Mouse (Mus musculus): ENCODE data around the gene Rep15. TPM values are rescaled to one million over a fixed set of nuclear protein-coding genes. Genes with fewer than 3 reads are reported as not detected.

Rep15 gene
- total RNA-seq, 4 experiments from 2014 or later = 0.70 to 2.7 (median 1.2) TPM

Other genes with a start within 250 kb of the Rep15 start
- gene Arntl2, start 236.5 kb upstream of the Rep15 start, total RNA-seq (2022) = 1 to 10 TPM; 1.6 to 6.4 (median 3.4) TPM
- not detected for gene Smco2, start 182.5 kb upstream of the Rep15 start, total RNA-seq (2022)
- gene Ppfibp1, start 144.1 kb upstream of the Rep15 start, total RNA-seq (2022) = 100 to 1,000 TPM in 2 of 4 experiments, 10 to 100 TPM in 2; 80.0 to 138 (median 105) TPM
- not detected for gene 1700034J05Rik, start 78.2 kb upstream of the Rep15 start, total RNA-seq (2022)
- 10 to 100 TPM; 75.1 to 86.0 (median 81.8) TPM for gene Mrps35, start 10.2 kb downstream of the Rep15 start, total RNA-seq (2022)
- gene Mansc4, start 54.4 kb downstream of the Rep15 start, total RNA-seq (2022) = under 1 TPM in 2 of 4 experiments, not detected in 2; 0.35 to 0.80 TPM
- 10 to 100 TPM; 23.3 to 27.7 (median 24.8) TPM for gene Klhl42, start 58.8 kb downstream of the Rep15 start, total RNA-seq (2022)
- under 1 TPM; 0.30 to 0.52 (median 0.41) TPM for gene Pthlh, start 231.6 kb downstream of the Rep15 start, total RNA-seq (2022)